Mouse (Mus musculus) liver, embryonic 15.5 days (tissue): ENCODE measurements at regions not wholly inside any gene's neighbourhood (a gene's known extent, or its start where the extent isn't known, plus 50 kb on each side); places are given as distances from the start of the nearest gene placed in this dataset.
A peak's percentile ranks its signal among the peaks of the same experiment; 100 is the strongest.

Experiments used
- ATAC-seq: fragments of 200-750 bp; cut with Nextera tagmentation; 2 replicates; pipeline ENCODE4 v1.8.0; 2017; ENCODE audit warnings: moderate number of reproducible peaks, mild to moderate bottlenecking, moderate library complexity; ENCODE audit not compliant: insufficient read depth
- H3K27ac ChIP-seq: fragments of 300-500 bp; sonication (generic); replicated peaks from 2 replicates; pipeline ENCODE4 v1.5.1; 2015; ENCODE audit warnings: mild to moderate bottlenecking, inconsistent platforms
- H3K27me3 ChIP-seq: fragments of 300-500 bp; sonication (generic); 2 replicates; pipeline ENCODE4 v1.6.1; 2015; ENCODE audit warnings: mild to moderate bottlenecking, inconsistent platforms
- H3K36me3 ChIP-seq: fragments of 300-500 bp; sonication (generic); replicated peaks from 2 replicates; pipeline ENCODE4 v1.6.1; 2015; ENCODE audit warnings: moderate library complexity, mild to moderate bottlenecking, inconsistent platforms
- H3K4me1 ChIP-seq: fragments of 300-500 bp; sonication (generic); replicated peaks from 2 replicates; pipeline ENCODE4 v1.6.1; 2015; ENCODE audit warnings: inconsistent platforms
- H3K4me2 ChIP-seq: fragments of 300-500 bp; sonication (generic); 2 replicates; pipeline ENCODE4 v1.6.1; 2015; ENCODE audit warnings: moderate library complexity, mild to moderate bottlenecking, inconsistent platforms
- H3K4me3 ChIP-seq: fragments of 300-500 bp; sonication (generic); replicated peaks from 2 replicates; pipeline ENCODE4 v1.5.1; 2015; ENCODE audit warnings: mild to moderate bottlenecking, inconsistent platforms
- H3K9ac ChIP-seq: fragments of 300-500 bp; sonication (generic); 2 replicates; pipeline ENCODE4 v1.6.1; 2015; ENCODE audit warnings: moderate library complexity, mild to moderate bottlenecking, inconsistent platforms
- H3K9me3 ChIP-seq: fragments of 300-500 bp; sonication (generic); replicated peaks from 2 replicates; pipeline ENCODE4 v1.6.1; 2016; ENCODE audit warnings: inconsistent platforms
- WGBS: fragments of 180-500 bp; shearing (Covaris S2); methylation state at CpG from one replicate; pipeline ENCODE4 v1.1.7; 2015; ENCODE audit warnings: mixed read lengths; ENCODE audit not compliant: insufficient replicate concordance; 5-methylcytosine and 5-hydroxymethylcytosine counted together

DNA sequence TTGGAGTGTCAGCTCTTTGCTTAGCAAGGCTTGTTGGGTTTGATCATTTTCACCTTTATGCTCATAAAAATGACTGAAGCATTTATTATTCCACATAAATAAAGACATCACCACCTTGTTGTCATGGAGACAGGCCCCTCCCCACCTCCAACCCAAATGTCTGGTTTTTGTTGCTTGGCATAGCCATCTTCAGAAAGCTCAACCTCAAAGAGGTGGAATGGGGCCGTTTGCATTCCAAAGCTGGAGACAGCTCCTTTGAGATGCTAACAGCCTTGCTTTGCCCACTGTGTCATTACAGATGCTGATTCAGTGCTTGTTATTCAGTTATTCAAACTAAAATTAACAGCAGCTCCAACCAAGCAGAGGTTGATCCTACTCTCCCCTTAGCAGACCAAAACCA is 51.9 kb upstream of the Lgalsl start:
- no peaks in the 10 kb centered on the region for H3K4me1 ChIP-seq
- no peak overlapping the region for H3K4me3 ChIP-seq
- no peaks in the 10 kb centered on the region for H3K9me3 ChIP-seq
- H3K27ac ChIP-seq = no peak overlapping the region
- no peak for ATAC-seq
- H3K27me3 ChIP-seq = peaks cover 6% of the 10 kb centered on the region; the same call in 1 of the 2 replicates
- no peaks in the 10 kb centered on the region for H3K36me3 ChIP-seq
- no peak overlapping the region for H3K4me2 ChIP-seq
- H3K9ac ChIP-seq = no peak overlapping the region
- 24% methylated on average over 1 of the region's 1 CpGs for WGBS

- WGBS = 72% methylated on average over 2 of the region's 2 CpGs
- no peak overlapping the region for H3K4me3 ChIP-seq
- H3K27ac ChIP-seq = no peak overlapping the region
- no peaks in the 10 kb centered on the region for H3K36me3 ChIP-seq
- peaks cover 6% of the 10 kb centered on the region; the same call in 1 of the 2 replicates for H3K27me3 ChIP-seq
- ATAC-seq = no peak
- H3K9me3 ChIP-seq = no peaks in the 10 kb centered on the region
- H3K4me2 ChIP-seq = no peak overlapping the region
- no peaks in the 10 kb centered on the region for H3K4me1 ChIP-seq
- H3K9ac ChIP-seq = no peak overlapping the region
These were observed 53.1 kb upstream of the Lgalsl start for GRCm38 (mm10) chr11:20883907-20884306.

DNA sequence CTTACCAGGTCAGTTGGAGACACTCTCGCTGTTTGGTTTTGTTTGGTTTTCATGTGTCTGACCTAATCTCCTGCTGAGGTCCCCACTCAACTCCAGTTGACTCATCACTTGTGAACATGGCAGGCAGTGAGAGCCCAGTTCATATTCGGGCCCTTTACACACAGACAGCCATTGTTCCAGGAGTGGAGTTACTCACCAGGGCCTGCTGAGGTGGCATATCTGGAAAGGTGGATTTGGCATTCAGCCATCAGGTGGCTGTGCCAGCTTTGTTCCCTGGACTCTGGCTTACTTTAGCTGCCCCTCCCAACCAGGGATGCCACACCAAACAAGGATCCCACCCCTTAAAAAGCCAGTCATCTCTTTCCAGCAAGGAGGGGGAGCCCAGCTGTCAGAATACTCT is 56.2 kb upstream of the Lgalsl start:
- WGBS = 61% methylated on average over 2 of the region's 2 CpGs
- no peak overlapping the region for H3K4me2 ChIP-seq
- no peak for ATAC-seq
- H3K27ac ChIP-seq = no peak overlapping the region
- no peaks in the 10 kb centered on the region for H3K9me3 ChIP-seq
- no peak overlapping the region for H3K9ac ChIP-seq
- no peaks in the 10 kb centered on the region for H3K36me3 ChIP-seq
- no peaks in the 10 kb centered on the region for H3K4me1 ChIP-seq
- H3K27me3 ChIP-seq = peaks cover 18% of the 10 kb centered on the region
- no peak overlapping the region for H3K4me3 ChIP-seq

GRCm38 (mm10) chr11:20890479-20890878 is 59.6 kb upstream of the Lgalsl start:
- no peaks in the 10 kb centered on the region for H3K4me1 ChIP-seq
- H3K27ac ChIP-seq = no peak overlapping the region
- H3K36me3 ChIP-seq = no peaks in the 10 kb centered on the region
- no peak for ATAC-seq
- peaks cover 39% of the 10 kb centered on the region for H3K27me3 ChIP-seq
- H3K4me3 ChIP-seq = no peak overlapping the region
- no peaks in the 10 kb centered on the region for H3K9me3 ChIP-seq
- H3K4me2 ChIP-seq = no peak overlapping the region
- no peak overlapping the region for H3K9ac ChIP-seq
- WGBS = 34% methylated on average over 3 of the region's 3 CpGs

DNA sequence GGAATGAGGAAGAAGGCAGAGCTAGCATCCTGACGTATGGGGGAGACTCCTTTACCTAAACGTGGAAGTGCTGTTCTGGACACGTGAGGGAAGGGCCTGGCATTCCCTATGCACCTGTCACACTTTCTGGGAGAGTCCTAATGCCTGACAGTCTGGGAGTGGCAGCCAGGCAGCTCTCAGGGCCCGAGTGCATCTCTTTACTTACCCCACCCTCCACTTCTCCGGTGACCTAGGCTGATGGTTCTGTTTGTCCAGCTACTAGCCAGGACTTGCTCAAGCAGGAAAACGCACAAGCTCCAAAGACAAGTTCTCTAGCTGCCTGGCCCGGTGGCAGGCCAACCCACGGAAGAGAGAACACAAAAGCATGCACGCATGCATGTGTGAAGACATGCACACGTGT is 60.9 kb upstream of the Lgalsl start:
- no peaks in the 10 kb centered on the region; the same call in 1 of the 2 replicates for H3K4me1 ChIP-seq
- 62% methylated on average over 10 of the region's 10 CpGs for WGBS
- ATAC-seq = no peak

GRCm38 (mm10) chr11:20896277-20897123 is 65.6 kb upstream of the Lgalsl start:
- peaks cover 9% of the 10 kb centered on the region; the same call in 1 of the 2 replicates for H3K4me1 ChIP-seq
- 9% methylated on average over 11 of the region's 11 CpGs for WGBS
- no peak overlapping the region for H3K4me3 ChIP-seq
- peaks cover 48% of the 10 kb centered on the region for H3K27me3 ChIP-seq
- no peaks in the 10 kb centered on the region for H3K9me3 ChIP-seq
- H3K27ac ChIP-seq = no peak overlapping the region
- ATAC-seq = peak; percentile 53; the same call in 1 of the 2 replicates
- no peak overlapping the region for H3K9ac ChIP-seq
- no peaks in the 10 kb centered on the region for H3K36me3 ChIP-seq
- no peak overlapping the region for H3K4me2 ChIP-seq

More for the DNA sequence above, 60.9 kb upstream of the Lgalsl start:
- no peak overlapping the region for H3K27ac ChIP-seq
- H3K27me3 ChIP-seq = peaks cover 44% of the 10 kb centered on the region
- H3K4me2 ChIP-seq = no peak overlapping the region
- no peak overlapping the region for H3K9ac ChIP-seq
- H3K9me3 ChIP-seq = no peaks in the 10 kb centered on the region
- H3K36me3 ChIP-seq = no peaks in the 10 kb centered on the region
- no peak overlapping the region for H3K4me3 ChIP-seq

GRCm38 (mm10) chr11:20897468-20897867 is 66.6 kb upstream of the Lgalsl start:
- no peak overlapping the region for H3K4me3 ChIP-seq
- peaks cover 58% of the 10 kb centered on the region for H3K27me3 ChIP-seq
- no peak overlapping the region for H3K9ac ChIP-seq
- H3K4me1 ChIP-seq = peaks cover 9% of the 10 kb centered on the region; the same call in 1 of the 2 replicates
- WGBS = 69% methylated on average over 7 of the region's 7 CpGs
- no peaks in the 10 kb centered on the region for H3K9me3 ChIP-seq
- H3K36me3 ChIP-seq = no peaks in the 10 kb centered on the region
- H3K4me2 ChIP-seq = no peak overlapping the region
- H3K27ac ChIP-seq = no peak overlapping the region
- no peak for ATAC-seq

- 44% methylated on average over 4 of the region's 4 CpGs for WGBS
- Histone ChIP-seq H3K9me3 (no peaks in the 10 kb centered on the region), H3K27me3 (peaks cover 57% of the 10 kb centered on the region), H3K9ac (no peak overlapping the region), H3K4me3 (no peak overlapping the region), H3K4me1 (peaks cover 9% of the 10 kb centered on the region; the same call in 1 of the 2 replicates), H3K27ac (no peak overlapping the region), H3K36me3 (no peaks in the 10 kb centered on the region), H3K4me2 (no peak overlapping the region)
- ATAC-seq = no peak
These were observed 67.7 kb upstream of the Lgalsl start for GRCm38 (mm10) chr11:20898558-20898957.

- ATAC-seq = peak; percentile 60
- Histone ChIP-seq H3K36me3 (no peaks in the 10 kb centered on the region), H3K27ac (no peak overlapping the region; the same call in 1 of the 2 replicates), H3K9ac (no peak overlapping the region), H3K9me3 (no peaks in the 10 kb centered on the region), H3K4me1 (peaks cover 9% of the 10 kb centered on the region; the same call in 1 of the 2 replicates), H3K4me3 (no peak overlapping the region), H3K4me2 (no peak overlapping the region), H3K27me3 (peaks cover 55% of the 10 kb centered on the region)
- WGBS = 29% methylated on average over 6 of the region's 6 CpGs
These were observed 68.9 kb upstream of the Lgalsl start for GRCm38 (mm10) chr11:20899766-20900165.

DNA sequence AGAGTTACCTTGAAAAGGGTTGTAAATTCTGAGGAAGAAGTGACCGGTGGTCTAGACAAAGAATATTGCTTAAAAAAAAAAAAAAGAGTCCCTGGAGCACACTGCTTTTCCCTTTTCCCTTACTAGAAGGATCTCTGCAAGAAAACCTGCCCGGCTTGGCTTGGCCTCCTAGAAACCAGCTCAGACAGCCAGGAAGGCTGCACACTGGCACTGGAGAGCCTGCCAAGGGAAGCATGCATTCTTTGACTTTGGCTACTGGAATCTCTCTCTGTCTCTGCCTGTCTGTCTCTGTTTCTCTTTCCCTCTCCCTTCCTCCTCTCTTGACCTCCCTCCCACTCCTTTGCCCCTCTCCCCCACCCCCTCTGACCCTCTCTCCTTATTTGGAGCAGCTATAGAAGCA is 71.1 kb upstream of the Lgalsl start:
- WGBS = 69% methylated on average over 2 of the region's 2 CpGs
- H3K36me3 ChIP-seq = no peaks in the 10 kb centered on the region
- H3K9me3 ChIP-seq = no peaks in the 10 kb centered on the region
- H3K4me2 ChIP-seq = no peak overlapping the region
- H3K27me3 ChIP-seq = peaks cover 48% of the 10 kb centered on the region
- no peak for ATAC-seq
- H3K27ac ChIP-seq = no peak overlapping the region
- peaks cover 9% of the 10 kb centered on the region; the same call in 1 of the 2 replicates for H3K4me1 ChIP-seq
- no peak overlapping the region for H3K4me3 ChIP-seq
- H3K9ac ChIP-seq = no peak overlapping the region

GRCm38 (mm10) chr11:20902910-20903309 is 72.1 kb upstream of the Lgalsl start:
- Histone ChIP-seq H3K36me3 (no peaks in the 10 kb centered on the region), H3K4me3 (no peak overlapping the region), H3K9me3 (no peaks in the 10 kb centered on the region), H3K4me2 (no peak overlapping the region), H3K4me1 (peaks cover 9% of the 10 kb centered on the region; the same call in 1 of the 2 replicates), H3K27me3 (peaks cover 52% of the 10 kb centered on the region), H3K9ac (no peak overlapping the region), H3K27ac (no peak overlapping the region)
- 58% methylated on average over 8 of the region's 8 CpGs for WGBS
- ATAC-seq = no peak
